Mouse (Mus musculus) inflammation-experienced regulatory T-cells, adult 6 months (primary cell): ENCODE measurements around the gene Ulk4. TPM values are rescaled to one million over a fixed set of nuclear protein-coding genes. Genes with fewer than 3 reads are reported as not detected.

Experiments used
- ATAC-seq: one replicate; pipeline ENCODE4 v1.8.0; 2017
- polyA plus RNA-seq, 3 experiments: library from polyadenylated mRNA; unstranded; fragments of 100-300 nt; shearing (Covaris generic); gene quantifications; one replicate each; pipeline ENCODE4 v1.2.1; 2017

Gene Ulk4
- polyA plus RNA-seq, 3 experiments from 2014 or later: 1.6 to 3.8 TPM; not detected in 1

DNA sequence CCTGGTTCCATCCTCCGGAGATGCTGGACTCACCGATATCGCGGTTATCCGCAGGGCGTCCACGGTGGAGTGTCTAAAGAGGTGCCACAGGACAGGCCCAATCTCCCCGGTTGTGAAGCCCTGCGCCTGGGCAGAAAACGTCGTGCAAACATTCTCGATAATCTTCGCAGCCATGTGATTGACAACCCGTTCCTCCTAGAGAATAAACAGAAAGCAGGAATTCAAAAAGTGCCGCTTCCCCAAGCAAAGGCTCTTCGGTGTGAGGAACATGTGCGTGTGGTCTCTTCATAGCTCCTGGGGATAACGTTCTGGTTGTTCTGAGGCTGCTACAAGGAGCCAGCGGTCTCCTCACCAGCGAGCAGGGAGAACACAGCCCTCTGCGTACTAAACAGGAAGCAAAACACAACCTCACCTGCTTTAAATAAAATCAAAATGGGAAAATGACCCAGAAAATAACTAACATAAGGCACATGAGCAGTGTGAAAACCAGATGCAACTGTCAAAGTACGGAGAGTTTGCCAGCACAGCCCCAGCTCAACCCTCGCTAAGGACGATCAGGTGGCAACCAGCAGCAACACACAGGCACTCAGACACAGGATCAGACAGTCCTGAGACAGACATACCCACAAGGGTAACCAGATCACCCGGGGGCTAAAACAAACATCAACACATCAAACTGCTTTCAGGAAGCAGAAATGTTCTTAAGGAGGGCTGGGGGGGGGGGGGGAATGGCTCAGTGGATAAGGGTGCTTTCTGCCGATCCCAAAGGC lies 84.2 kb downstream of the Ulk4 start:
- no peak for ATAC-seq

DNA sequence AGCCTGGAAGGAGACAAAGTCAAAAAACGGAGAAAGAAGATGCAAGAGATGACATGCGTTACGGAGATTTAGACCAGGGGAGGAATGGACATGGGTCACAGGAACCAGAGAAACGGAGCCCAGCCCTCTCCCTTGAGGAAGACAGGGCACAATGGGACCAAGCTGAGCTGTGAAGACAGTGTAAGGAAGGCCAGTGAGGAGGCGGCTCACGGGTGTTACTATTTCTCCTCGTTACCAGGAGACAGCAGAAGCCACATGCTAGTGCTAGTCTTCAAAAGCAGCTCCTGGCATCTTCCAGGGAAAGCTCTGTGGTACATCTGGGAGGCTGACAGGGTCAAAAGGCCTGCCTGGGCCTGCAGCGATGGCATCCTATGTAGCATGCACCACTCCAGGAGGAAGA lies 89.2 kb downstream of the Ulk4 start:
- no peak for ATAC-seq

DNA sequence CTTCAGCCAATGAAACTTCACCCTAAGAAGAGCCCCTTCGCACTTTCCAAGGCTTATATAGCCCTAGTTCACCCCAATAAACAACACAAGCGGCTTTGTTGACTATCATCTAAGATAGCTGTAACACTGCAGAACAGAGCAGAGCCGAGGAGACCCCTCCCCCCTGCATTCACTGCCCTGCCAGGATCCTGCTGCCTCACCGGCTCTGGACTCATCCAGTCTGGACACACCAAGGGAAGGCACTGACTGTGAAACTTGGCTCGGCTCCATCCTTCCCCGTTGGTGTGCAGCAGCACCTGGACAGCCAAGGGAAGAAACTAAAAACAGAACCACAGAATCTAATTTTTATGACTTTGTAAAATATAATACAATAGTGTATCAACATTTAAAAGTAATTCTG lies 91.2 kb downstream of the Ulk4 start:
- no peak for ATAC-seq

DNA sequence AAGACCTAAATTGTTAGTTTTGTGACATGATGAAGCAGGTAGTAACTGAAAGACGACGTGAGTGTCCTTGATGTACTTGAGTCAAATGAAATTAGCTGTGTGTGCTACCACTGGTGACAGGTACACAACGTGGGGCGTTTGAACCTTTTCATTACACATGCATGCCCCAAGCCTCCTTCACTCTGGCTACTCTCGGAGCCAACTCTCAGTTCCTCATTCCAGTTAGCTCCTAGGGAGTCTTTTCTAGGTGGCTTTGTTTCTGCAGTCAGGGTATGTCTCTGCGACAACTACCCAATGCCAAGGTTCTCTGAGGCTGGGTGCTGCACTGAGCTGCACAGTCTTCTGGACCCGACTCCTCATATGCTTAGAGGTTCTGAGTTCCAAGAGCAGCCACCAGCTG lies 100.6 kb downstream of the Ulk4 start:
- no peak for ATAC-seq

DNA sequence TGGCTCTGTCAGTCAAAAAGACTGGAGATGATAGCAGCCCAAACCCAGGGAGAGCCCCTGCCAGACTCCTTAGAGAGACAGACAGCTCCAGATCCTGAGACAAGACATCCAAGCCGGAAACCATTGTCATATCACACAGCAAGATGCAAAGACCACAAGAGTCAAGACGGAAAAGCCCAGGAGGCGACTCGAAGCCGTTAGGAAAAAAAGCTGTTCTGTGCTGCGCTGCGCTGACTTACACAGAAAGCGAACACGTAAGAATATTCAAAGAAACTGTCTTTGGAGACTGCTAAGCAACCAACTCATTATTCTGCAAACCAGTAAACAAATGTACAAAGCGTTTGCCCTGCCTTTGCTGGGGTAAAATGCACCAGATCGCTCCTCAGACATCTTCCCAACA lies 101.8 kb downstream of the Ulk4 start:
- ATAC-seq: no peak

DNA sequence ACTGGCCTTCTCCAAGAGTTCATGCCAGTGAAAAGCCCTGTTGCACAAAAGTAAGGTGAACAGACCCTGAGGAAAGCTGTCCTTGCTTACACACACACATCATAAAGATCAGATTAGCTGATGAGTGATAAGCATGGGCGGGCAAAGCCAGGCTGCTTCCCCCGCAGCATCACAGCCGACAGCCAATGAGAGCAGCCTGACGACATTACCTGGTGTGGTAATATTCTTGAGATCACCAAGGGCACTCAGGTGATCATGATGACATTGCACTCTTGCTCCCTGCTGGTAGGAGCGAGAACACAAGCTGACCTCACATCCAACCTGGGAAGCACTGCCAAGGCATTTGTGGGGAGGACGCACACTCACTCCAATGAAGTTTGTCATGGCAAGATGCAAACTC lies 104.9 kb downstream of the Ulk4 start:
- ATAC-seq: no peak

DNA sequence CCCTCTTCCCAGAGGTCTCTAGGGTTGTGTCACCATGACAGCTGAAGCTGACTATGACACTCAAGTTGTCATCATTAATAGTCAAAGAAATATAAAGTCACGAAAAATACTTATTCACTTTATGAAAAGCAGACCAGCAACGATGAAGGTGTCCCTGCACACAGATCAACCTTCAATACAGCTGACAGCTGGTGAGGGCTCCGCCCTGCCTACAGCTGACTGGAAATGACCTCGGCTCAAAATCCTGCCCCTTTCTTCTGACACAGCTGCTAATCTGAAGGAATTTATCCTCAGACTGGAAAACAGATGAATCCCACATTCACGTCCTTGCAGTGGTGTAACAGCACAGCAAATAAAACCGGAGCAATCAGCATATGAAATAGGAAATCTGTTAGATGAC lies 105.4 kb downstream of the Ulk4 start:
- no peak for ATAC-seq

DNA sequence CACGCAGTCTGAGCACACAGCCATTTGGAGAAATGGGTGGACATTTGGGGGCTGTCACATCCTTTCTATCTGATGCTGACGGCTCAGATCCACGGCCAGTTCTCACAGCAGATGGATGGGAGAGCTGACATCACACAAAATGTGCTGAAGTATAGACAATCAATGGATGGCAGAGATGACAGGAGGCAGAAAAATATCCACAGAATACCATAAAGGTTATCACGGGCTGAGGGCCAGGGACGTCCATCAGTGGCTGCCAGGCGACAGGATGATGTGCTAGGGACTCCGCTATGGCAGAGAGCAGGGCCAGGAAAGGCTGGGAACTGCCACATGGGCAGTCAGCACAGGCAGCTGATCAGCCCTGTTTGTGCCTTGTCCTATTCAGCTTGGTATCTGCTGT lies 112.4 kb downstream of the Ulk4 start:
- ATAC-seq: no peak

DNA sequence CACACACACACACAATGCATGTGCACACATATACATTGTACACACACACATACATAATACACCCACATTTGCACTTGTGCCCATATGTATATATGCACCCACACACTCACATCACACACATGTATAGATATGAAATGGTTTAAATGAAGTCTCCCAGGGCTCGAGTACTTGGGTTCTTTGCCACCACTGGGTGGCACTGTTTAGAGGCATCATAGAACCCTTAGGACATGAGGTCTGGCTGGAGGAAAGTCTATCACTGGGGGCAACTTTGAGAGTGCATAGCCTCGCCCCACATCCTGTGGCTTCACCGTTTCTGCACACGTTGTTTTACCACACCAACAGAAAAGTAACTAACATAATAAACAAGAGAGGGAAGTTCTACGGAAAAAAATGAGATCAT lies 114.2 kb downstream of the Ulk4 start:
- ATAC-seq: no peak

DNA sequence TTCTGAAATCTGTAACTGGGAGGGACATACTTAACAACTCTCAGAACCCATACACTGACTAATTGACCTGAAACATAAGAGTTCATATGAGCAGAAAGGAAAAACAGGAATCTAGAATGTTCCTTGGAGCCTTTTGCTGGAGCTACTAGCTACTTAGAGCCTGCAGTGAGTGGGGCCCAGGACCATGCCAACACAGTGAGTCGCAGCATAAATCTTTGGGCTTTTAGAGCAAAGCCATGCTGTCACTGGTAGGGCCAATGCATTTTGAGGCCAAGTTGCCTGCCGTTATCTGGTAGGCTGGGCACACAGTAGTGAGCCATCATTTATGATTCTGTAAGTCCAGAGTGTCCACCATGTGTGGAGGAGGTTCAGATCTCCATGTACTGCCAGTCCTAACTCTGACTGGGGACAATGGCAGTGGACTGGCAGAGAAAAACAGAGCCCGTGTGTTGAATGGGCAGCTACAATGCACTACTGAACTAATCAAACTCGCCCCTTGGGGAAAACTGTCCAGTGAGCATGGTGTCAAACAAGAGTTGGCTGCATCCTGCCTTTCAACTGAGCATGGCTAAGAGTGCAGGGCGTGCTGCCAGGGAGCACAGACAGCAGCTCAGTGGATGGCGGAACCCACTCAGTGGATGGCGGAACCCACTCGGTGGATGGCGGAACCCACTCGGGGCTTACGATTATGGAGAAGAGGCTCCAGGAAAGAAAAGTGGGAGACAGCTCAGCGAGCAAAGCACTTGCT lies 115.0 kb downstream of the Ulk4 start:
- no peak for ATAC-seq

DNA sequence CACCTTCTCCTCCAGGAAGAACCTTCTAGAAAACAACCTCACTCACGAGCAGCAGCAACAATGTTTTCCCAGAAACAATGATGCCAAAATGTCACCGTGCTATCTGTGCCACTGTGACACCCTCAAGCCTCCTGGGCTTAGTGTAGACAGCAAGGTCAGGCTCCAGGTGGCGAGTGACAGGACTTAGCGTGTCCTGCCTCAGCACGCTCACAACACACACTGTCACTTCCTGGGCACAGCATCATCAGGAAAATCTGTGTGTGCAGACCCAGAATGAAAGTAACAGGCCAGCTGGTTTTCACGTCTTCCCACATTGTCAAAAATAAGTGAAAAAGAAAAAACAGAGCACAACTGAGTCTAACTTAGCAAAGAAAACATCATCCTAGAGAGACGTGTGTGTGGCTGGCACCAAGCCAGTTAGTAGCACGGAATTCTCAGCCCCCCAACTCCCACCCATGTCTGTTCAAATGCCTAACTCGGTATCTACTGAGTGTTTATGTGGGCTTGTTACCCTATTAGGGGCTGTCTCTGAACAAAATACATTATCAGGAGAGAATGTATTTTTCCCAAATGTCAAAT lies 120.7 kb downstream of the Ulk4 start:
- no peak for ATAC-seq

DNA sequence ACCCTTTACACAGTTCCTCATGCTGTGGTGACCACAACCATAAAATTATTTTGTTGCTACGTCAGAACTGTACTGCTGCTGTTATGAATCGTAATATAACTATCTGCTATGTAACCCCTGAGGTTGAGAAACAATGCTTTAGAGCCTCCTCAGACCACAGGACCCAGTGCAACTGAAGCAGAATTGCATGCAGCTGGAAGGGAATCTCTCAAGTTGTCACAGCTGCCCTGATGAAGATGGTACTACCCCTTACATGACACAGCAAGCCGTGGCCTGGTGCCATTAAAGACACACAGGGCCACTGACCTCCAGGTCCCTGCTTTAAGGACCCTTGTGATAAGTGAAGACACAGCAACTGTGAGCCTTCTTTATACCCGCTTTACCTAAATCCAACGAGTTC lies 123.7 kb downstream of the Ulk4 start:
- no peak for ATAC-seq

DNA sequence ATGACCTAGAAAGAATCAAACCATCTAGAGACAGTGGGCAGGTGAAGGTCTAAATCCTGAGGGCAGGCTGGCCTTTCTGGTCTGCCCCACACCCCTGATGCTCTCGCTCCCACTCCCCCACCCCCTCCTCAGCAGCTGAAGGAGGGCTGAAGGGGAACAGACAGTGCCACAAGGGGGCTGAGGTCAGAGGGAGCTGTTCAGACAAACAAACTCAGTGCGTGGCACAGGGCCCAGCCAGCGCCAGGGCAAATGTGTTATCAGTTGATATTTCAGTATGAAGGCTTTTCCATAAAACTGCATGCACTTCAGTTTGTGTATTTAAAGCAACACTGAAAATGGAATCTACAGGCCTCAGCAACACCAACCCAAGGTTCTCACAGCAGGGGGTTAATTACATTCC lies 128.4 kb downstream of the Ulk4 start:
- ATAC-seq: no peak

DNA sequence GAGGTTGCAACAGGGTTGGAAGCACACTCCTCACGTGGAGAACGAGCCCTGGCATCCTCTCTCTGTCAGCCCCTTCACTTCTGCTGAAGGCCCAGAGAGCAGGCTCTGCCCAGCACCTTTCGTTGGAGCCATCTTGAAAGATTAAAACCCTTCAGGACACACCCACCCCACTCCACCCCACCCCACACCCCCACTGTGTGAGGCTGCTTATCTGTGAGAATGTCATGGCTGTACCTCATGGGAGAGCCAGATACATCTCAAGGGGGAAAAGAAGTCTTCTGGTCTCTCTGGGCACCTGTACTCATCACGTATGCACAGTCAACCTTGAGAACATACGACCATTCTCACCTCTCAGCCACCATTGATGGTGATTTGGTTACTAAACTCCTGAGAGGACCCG lies 133.8 kb downstream of the Ulk4 start:
- ATAC-seq: no peak

DNA sequence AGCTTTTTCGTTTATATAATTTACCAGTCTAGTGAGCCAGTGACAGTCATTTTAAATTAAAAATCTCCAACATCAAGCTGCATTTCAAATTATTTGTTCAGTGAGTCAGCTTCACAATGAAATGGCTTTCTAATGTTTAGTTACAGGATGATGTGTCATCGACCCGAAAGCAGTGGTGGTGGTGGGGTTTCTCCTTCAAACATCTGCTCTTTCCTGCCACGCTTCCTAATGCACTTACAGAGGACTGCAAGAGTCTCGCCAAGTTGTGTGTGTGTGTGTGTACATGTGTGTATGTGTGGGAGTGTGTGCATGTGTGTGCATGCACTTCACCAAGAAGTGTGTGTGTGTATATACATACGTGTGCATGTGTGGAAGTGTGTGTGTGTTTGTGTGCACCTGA lies 144.4 kb downstream of the Ulk4 start:
- no peak for ATAC-seq

DNA sequence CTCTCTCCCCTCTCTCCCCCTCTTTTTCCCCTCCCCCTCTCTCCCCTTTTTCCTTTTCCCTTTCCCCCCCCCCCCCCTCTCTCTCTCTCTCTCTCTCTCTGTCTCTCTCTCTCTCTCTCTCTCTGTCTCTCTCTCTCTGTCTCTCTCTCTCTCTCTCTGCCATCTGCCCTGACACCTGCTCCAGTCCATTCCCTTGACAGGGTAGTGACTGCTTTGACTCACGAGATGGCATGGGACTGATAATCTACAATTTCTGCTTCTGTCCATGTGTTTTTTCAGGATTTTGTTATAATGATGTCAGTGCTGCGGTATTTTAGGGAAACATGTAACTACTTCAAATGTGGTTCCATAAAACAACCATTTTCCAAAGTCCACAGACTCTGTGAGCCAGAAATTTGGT lies 147.5 kb downstream of the Ulk4 start:
- ATAC-seq: no peak

DNA sequence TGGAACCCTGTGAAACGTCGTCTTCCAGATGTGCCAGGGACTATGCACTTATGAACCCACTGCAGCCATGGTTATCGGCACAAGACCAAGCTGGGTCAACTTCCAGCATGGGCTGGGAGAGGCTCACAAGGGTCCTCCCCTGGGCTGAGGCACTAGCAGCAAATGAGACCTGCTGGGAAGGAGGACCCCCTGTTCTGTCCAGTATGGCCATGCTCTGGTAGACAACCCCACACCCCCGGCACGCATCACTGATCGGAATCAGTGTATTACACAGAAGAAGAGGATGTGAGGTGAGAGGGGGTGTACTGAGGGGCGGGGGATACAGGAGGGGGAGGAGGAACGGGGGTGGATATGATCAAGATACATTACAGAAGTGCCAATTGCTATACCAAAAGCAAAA lies 148.1 kb downstream of the Ulk4 start:
- no peak for ATAC-seq

DNA sequence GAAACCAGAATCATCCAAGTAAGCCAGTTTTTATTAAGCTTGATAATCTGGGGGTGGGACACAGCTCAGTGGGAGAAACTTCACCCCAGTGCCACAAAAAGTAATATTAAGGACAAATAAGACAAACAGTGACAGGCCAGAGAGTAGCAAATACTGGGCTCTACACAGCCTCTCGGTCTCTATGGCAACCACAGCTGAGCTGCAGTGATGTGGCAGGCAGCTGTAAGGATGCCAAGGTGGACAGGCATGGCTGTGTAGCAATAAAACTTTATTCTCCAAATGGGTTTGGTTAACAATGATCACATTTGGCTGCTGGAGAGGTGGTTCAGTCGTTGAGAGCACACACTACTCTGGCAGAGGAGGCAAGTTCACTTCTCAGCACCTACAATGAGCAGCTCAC lies 150.0 kb downstream of the Ulk4 start:
- no peak for ATAC-seq

DNA sequence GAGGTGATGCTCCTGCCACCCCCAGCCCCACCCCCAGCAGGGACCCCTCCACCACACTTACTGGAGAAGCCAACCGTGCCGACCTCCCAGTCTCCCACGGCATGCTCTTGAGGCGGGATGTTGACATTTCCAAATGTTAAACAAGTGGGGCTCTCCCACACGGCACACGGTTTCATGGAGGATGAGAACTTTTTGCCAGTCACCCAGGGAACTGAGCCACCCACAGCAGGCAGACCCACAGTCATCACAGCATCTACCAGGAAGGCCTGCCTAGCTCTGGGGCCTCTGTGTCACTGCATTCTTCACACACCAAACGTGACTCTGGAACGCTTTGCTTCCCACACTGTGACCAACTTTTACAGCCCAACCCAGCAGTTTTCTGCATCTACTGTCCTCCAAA lies 152.3 kb downstream of the Ulk4 start:
- no peak for ATAC-seq

DNA sequence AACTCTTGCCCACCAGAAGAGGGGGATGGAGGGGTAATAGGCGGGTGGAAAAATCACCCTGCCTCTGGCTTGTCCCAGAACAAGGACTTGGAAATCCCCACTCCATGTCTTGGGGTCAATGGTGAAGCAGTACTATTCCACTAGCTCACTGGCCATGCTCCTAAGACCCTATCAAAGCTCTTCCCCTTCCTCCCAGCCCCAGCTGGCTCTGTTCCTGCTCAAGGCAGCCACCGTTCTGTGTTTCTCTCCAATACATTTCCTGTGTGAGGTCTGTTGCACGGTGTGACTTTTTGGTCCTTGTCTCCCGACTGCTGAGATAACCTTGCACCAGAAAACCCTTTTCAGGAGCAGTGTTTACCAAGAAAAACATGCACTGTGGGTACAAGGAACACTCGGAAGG lies 155.0 kb downstream of the Ulk4 start:
- ATAC-seq: no peak

DNA sequence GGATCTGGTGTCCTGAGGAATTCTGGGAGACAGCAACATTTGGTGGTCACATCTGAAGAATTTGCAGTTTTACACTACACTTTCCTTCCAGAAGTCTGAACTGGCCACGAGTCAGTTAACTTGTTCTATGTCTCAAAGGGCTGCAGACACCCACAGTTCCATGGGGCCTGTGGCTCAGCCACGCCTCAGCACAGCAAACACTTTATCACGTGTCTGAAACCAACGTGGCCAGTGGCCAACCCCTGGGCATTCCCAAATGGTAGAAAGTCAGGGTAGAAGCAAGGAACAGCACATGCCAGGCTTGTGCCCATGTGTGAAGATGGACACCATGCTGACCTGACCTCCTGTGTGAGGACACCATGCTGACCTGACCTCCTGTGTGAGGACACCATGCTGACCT lies 159.1 kb downstream of the Ulk4 start:
- ATAC-seq: no peak

DNA sequence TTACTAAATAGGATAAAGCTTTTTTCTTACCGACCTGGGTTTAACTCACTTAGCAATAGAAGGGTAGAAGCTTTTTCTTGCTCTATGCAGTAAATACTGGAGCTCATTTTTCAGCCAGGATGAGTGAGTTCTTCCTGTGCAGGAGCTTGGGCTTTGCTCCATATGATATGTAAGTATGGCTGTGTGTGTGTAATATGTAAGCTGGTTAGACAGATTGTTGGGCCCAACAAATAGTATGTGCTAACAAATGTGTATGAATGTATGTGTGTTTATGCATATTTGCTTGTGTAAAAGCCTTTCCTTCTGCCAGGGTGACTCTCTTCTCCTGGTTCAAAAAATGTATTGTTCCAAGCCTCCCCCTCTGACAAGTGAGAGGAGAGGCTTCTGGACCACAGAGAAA lies 164.9 kb downstream of the Ulk4 start:
- no peak for ATAC-seq

DNA sequence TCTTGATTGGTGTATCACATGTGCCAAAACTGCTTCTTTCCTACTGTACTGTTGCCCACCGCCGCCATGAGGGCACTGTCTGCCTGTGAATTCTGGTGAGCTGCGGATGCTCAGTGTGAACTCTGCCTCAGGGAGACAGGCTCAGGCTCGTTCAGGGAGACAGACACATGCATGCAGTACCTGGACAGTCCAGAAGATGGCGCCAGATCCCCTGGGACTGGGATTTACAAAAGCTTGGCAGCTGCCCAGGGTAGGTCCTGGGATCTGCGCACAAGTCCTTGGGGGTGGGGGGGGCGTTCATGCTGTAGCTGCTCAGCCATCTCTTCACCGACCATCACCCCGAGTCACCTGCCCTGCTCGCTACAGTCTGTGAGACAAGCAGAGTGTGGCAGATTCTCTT lies 168.9 kb downstream of the Ulk4 start:
- ATAC-seq: no peak

DNA sequence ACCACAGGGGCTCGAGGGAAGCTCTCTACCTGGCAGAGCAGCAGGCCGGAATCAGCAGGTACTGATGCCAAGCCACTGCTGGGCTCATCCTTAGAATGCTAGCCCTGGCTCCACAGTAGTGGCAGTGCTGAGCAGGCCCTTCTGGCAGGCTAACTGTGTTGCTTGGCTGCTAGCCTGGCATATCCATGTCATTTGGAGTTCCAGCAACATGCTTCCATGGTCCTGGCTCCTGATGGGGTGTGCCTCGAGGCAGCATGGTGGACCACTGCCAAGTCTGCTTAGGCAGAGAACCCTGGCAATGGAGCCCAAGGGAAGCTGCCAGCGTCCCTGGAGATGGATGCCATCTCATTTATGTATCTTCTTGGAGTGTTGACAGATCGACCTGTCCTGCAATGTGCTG lies 169.4 kb downstream of the Ulk4 start:
- ATAC-seq: no peak
